Mouse (Mus musculus): ENCODE data around the gene Wnt11. TPM values are rescaled to one million over a fixed set of nuclear protein-coding genes. Genes with fewer than 3 reads are reported as not detected.

Gene Wnt11
- polyA plus RNA-seq, 1 experiment from 2014 or later = 44.4 TPM

Other genes starting within 250 kb of the Wnt11 start
- gene Emsy, start 178.3 kb upstream of the Wnt11 start, polyA plus RNA-seq (2016; fragmentation: Nextera tagmentation; extraction: Ambion mirVana) = 28.4 and 37.1 TPM in 2 replicates
- 85.5 and 89.9 TPM in 2 replicates for gene Thap12, start 132.0 kb upstream of the Wnt11 start, polyA plus RNA-seq (2016; fragmentation: Nextera tagmentation; extraction: Ambion mirVana)